Mouse (Mus musculus): ENCODE results near the gene Slc23a3. TPM values are rescaled to one million over a fixed set of nuclear protein-coding genes. Genes with fewer than 3 reads are reported as not detected.

The Slc23a3 gene
- under 1 TPM in 1 of 2 experiments, not detected in 1; 0.13 TPM for total RNA-seq (2021)
- long read RNA-seq, experiment 1, partial matches to known transcripts: 1 of 2 reads
- long read RNA-seq, experiment 1, other reads (novel, unspliced or antisense): 1 of 2 reads
- long read RNA-seq, experiment 2: 0 reads

- DNase-seq: no peak
Observed at GRCm38 (mm10) chr1:75133421-75134207, at the start of gene Slc23a3. Slc23a3 (minus strand) TSS chr1:75133890.

GRCm38 (mm10) chr1:75182160-75182559, 48.5 kb upstream of the Slc23a3 start:
- no peak for DNase-seq

GRCm38 (mm10) chr1:75181377-75181870, 47.7 kb upstream of the Slc23a3 start:
- no peak for DNase-seq

GRCm38 (mm10) chr1:75180741-75181140, 47.1 kb upstream of the Slc23a3 start:
- DNase-seq: no peak

GRCm38 (mm10) chr1:75180105-75180590, 46.5 kb upstream of the Slc23a3 start, which contains the start of gene Abcb6:
Abcb6 (minus strand) TSS chr1:75180392.
- peak; percentile 85 for DNase-seq

GRCm38 (mm10) chr1:75179334-75180104, 45.8 kb upstream of the Slc23a3 start:
- DNase-seq: peak; percentile 65

- peak; percentile 96 for DNase-seq
Observed at GRCm38 (mm10) chr1:75168472-75169464, 35.1 kb upstream of the Slc23a3 start, which contains the start of gene Zfand2b. Zfand2b (plus strand) TSS chr1:75168646.

- DNase-seq: no peak
Observed at GRCm38 (mm10) chr1:75168093-75168471, 34.4 kb upstream of the Slc23a3 start.

GRCm38 (mm10) chr1:75160256-75160617, 26.5 kb upstream of the Slc23a3 start:
- DNase-seq: no peak

GRCm38 (mm10) chr1:75159540-75160255, 26.0 kb upstream of the Slc23a3 start:
- no peak for DNase-seq

GRCm38 (mm10) chr1:75158990-75159389, 25.3 kb upstream of the Slc23a3 start:
- DNase-seq: no peak

GRCm38 (mm10) chr1:75155837-75156236, 22.1 kb upstream of the Slc23a3 start:
- DNase-seq: no peak

GRCm38 (mm10) chr1:75148727-75149126, 15.0 kb upstream of the Slc23a3 start:
- no peak for DNase-seq

GRCm38 (mm10) chr1:75147411-75148135, 13.9 kb upstream of the Slc23a3 start:
- DNase-seq: no peak

- DNase-seq: no peak
Observed at GRCm38 (mm10) chr1:75145589-75145988, 11.9 kb upstream of the Slc23a3 start.

GRCm38 (mm10) chr1:75142301-75143261, 8.9 kb upstream of the Slc23a3 start, which contains the start of the genes Cnppd1 and Retreg2:
Cnppd1 (minus strand) TSS chr1:75142711.
Retreg2 (plus strand) TSS chr1:75142778.
- peak; percentile 94 for DNase-seq

GRCm38 (mm10) chr1:75141486-75142190, 7.9 kb upstream of the Slc23a3 start:
- DNase-seq: peak; percentile 66
